Mouse (Mus musculus): ENCODE results near the gene Ccnq.

- TF ChIP-seq CTCF (conservative IDR thresholded peaks at IDR 0.05; ENCODE audit: low read length) (no peak), NANOG (IDR thresholded peaks at IDR 0.05; ENCODE audit: borderline replicate concordance, low read length) (no peak)
Measured at GRCm38 (mm10) chr11:78789370-78790060, 38.0 kb upstream of the Ccnq start.
